21 mouse cellular contexts compared by ENCODE assay signal in genomic region chr3:129527046-129527445, GRCm38 (mm10). TPM values are rescaled to one million over a fixed set of nuclear protein-coding genes. Genes with fewer than 3 reads are reported as not detected.
DNase-seq lines count a peak whose midpoint lies in the region; ATAC-seq lines count a peak whose summit lies in the region.
"Had no signal": no experiment of that assay in that cellular context is flagged by ENCODE, and none has a peak within 500 bp of the region (broad histone marks: within the 10 kb centered on the region; RNA-seq: fewer than 3 reads in every experiment).

No protein-coding gene starts in this region.

- no peak overlapping the region for H3K4me2 ChIP-seq in heart, embryonic 11.5 days
- H3K4me2 ChIP-seq: embryonic facial prominence, embryonic 12.5 days had no signal

- peak; percentile 56 for DNase-seq in heart, adult 11 months
- DNase-seq in CD4-positive, CD25-positive, alpha-beta regulatory T cell, adult 2 months (ENCODE audit: low read depth, low spot score) = peak; percentile 35
- DNase-seq in induced T-regulatory cell, adult 2 months (ENCODE audit: low read depth) = peak; percentile 33
- DNase-seq in MN1 (ENCODE audit: low spot score) = no peak
- DNase-seq: adrenal gland, adult 2 months; adrenal gland, postnatal 10 days; adrenal gland, postnatal 25 days; B cell, adult 2 months; cerebellum, adult 11 months; cerebellum, adult 18-20 months; cerebellum, adult 8-10 months; cerebellum, adult 9-11 months; cerebellum, postnatal 14 days; cerebellum, postnatal 36 days had no signal

- no peak overlapping the region for H3K27ac ChIP-seq in heart, embryonic 11.5 days (ENCODE audit: low read depth, low read length)
- H3K27ac ChIP-seq: embryonic facial prominence, embryonic 10.5 days; embryonic facial prominence, embryonic 12.5 days had no signal

- no peaks in the 10 kb centered on the region for H3K36me3 ChIP-seq in heart, embryonic 11.5 days (ENCODE audit: control insufficient read depth, insufficient read depth, low read length)
- H3K36me3 ChIP-seq: embryonic facial prominence, embryonic 10.5 days; embryonic facial prominence, embryonic 12.5 days; G1E had no signal

- H3K9me3 ChIP-seq in heart, embryonic 11.5 days (replicated peaks; ENCODE audit: control insufficient read depth, low read length) = no peaks in the 10 kb centered on the region
- H3K9me3 ChIP-seq: embryonic facial prominence, embryonic 10.5 days; embryonic facial prominence, embryonic 12.5 days; G1E had no signal

- ATAC-seq in heart, embryonic 11.5 days (replicated peaks; ENCODE audit: insufficient number of reproducible peaks, low FRiP score, low TSS enrichment) = no peak
- ATAC-seq: forebrain, embryonic 14.5 days; forebrain, embryonic 16.5 days had no signal

- H3K9ac ChIP-seq in heart, embryonic 11.5 days (ENCODE audit: low read depth, low read length) = no peak overlapping the region
- H3K9ac ChIP-seq: embryonic facial prominence, embryonic 12.5 days had no signal

- peaks cover 4% of the 10 kb centered on the region; the same call in 1 of the 2 replicates for H3K4me1 ChIP-seq in heart, embryonic 11.5 days (ENCODE audit: control insufficient read depth, insufficient read depth, low read length)
- H3K4me1 ChIP-seq: embryonic facial prominence, embryonic 12.5 days had no signal

- H3K27me3 ChIP-seq in heart, embryonic 11.5 days (ENCODE audit: control insufficient read depth, insufficient read depth, low read length) = no peaks in the 10 kb centered on the region
- H3K27me3 ChIP-seq: CH12.LX; embryonic facial prominence, embryonic 12.5 days had no signal

- 87% methylated on average over 3 of the region's 3 CpGs for WGBS in heart, embryonic 11.5 days (ENCODE audit: insufficient replicate concordance)

- H3K4me3 ChIP-seq in heart, embryonic 11.5 days (ENCODE audit: low read depth, low read length) = no peak overlapping the region
- H3K4me3 ChIP-seq: embryonic facial prominence, embryonic 10.5 days; embryonic facial prominence, embryonic 12.5 days had no signal

RNA-seq across cellular contexts. Expression of gene Elovl6, which starts 5.1 kb away (rescaled TPM):
- polyA plus RNA-seq in heart, embryonic 11.5 days (2014; fragmentation: Nextera tagmentation; extraction: Ambion mirVana) = 20.9 and 22.8 TPM in 2 replicates
